Mouse (Mus musculus) R1 (cell line): ENCODE measurements at regions not wholly inside any gene's neighbourhood (a gene's known extent, or its start where the extent isn't known, plus 50 kb on each side); places are given as distances from the start of the nearest gene placed in this dataset.
A peak's percentile ranks its signal among the peaks of the same experiment; 100 is the strongest.

Experiments used
- DNase-seq: peaks from one replicate; pipeline ENCODE4 v3.0.0-alpha.2; 2018; ENCODE audit warnings: low read depth, low spot score

DNA sequence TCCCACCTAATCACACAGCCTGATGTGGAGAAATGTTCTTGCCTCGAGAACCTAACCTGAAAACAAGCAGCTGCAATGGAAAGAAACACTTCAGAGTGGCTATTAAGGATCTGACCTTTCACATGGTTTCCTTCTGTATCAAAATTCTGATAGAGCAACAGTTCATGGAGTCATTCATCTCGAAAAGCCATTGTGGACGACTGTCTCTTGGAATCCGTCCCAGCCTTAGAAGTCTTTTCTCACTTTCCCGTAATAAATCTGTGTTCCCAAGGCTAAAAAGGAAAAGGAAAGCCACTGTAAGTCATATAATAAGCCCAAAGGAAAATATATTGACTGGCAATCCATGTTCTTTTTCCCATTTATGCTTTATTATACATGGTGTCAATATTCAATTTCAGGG, 291.4 kb upstream of the Nt5c1b start:
- DNase-seq = no peak

DNA sequence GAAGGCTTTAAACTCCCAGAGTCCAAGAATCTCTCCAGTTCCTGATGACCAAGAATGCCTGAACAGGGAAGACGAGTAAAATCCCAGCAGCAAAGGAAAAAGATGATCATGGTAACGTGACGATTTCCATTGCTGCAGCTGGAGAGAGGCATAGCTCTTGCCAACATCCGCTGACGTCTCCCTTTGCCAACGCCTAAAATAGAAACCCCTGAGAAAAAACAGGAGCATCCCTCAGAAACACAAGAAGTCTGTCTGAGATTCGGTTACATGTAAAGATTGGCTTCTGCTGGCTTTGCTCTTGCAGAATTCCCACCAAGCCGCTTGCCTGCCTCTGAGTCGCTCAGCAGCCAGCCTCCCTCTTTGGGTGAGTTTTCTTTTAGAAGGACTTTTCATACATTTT, 290.3 kb upstream of the Nt5c1b start:
- DNase-seq = no peak

DNA sequence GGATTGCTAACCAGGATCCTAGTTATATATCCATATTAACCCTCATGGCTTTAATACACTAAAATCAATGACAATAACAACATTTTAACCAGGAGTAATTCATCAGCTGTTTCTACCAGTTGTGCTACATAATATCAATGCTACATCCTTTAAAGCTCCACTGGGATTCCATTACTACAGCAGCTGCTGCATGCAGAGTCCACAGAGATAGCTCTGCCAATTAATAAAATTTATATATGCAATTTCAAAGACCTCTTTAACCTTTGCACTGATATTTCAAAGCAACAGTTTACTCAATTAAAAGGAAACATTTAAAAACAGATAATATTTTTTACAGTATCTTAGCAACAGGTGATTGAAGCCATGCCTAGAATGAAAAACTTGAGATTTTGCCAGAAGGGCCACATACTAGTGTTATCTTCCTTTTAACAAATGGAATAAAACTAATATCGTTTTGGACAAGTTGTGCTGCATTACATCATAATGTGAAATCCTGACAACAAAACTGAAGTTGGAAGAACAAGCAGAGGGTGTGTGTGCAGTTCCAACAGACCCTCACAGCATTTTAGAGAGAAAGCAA, 256.8 kb upstream of the Nt5c1b start:
- DNase-seq = no peak

DNA sequence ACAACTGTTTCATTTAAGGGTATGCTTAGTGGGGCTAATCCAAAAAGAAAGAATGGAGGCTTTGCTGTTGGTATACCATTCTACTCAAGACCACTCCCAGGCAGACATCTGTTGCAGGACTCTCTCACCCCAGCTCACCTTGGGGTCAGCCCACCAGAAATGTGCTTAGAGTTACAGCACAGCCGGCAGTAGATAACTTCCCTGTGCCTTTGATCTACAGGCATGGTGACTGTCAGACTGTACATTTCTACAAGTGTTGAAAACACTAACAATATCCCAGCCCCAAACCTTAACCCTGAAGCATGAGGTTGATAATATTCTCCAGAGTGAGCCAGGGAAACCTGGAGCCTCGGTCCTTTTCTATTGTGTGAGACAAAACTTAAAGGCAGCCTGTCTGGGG, 247.7 kb upstream of the Nt5c1b start:
- DNase-seq = no peak

DNA sequence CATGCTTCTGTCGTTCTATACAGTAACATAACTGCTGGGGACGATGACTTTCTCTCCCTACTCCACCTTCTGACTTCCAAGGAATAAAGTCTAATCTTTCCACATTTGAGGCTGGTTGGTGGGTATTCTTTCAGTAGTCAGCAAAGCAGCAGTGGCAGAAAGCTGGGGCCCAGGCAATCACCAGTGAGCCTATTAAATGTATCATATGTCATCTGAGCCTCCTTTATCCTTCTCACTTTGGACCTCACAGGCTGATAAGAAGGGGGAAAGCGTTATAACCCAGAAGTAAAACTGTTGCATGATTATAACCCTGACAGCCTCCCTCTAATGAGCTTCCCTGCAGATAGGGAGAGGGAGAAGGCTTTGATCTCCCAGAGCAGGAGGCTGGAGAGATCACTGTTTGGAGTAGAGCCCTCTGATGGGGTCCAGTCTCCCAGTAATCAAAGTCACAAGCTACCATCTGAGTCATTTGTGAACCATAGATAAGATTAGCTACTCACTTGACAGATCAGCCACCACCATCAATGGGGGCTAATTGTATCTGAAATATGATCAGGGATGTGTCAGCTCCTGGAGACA, 241.7 kb upstream of the Nt5c1b start:
- no peak for DNase-seq

DNA sequence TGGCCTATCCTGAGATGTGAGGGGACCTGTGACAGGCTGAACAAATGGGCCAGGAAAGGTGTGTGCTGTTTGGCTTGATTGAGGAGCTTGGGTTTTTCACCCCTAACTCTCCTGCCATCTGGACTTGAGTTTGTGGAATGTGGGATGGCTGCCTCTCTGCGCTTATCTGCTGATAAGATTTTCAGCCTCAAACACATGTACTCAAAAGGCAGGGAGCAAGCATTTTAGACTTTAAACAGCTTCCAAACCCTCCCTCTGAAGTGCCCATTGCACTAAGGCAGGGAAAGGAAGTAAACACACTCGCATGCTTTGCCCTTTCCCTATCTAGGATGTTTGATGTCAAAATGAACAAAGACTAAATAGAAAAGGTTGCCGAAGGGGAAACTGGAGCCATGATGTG, 235.6 kb upstream of the Nt5c1b start:
- DNase-seq = no peak

DNA sequence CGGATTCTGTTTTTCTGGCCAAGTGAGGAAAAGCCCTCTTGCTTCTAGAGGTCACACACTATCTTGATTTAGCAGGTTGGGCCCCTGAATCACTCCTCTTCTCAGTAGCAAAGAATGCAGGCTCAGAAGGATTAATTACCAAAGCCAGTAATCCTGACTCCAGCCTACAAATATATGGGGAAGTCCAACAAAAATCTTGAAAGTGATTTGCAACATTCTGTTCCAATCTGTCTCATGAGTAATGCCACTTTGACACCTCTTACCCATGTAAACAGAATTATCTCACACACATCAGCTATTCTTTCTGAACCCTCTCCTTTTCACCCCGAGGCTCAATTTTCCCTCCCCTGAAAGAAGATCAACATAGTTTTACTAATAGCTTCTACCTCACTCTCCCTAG, 233.9 kb upstream of the Nt5c1b start:
- no peak for DNase-seq

DNA sequence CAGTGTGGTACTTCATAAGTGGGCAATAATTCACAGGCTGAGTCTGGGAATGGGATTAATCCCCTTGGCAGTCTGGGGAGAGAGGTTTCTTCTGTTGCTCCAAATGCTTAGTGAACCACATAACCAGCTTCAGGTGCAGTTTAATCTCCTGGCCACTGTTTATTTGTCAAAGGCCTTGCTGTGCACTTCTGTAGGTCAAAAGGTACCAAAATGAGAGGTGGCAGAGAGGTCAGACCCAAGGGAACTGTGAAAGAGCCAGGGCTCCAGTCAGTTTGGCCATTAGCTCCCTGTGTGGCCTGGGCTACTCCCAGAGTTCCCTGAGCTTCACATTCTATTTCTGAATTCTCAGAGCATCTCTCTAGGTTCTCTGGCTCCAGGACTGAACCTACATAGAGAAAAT, 229.6 kb upstream of the Nt5c1b start:
- no peak for DNase-seq

DNA sequence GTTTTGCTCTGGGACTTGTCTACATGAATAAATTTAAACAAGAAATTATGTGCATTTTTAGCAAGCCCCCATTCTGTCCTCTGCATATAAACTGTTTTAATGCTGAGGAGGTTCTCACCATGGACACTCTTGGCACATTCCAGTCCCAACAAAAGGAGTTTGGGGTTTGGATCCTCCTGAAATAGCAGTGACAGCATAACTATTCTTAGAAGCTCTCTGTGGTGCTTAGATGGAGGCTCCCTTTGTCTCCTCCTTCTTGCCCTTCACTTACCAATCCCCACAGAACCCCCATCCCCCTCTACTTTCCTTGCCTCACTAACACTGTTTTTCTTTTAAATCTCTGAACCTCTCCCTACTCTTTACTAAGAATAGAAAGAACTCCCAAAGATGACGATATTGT, 208.9 kb upstream of the Nt5c1b start:
- no peak for DNase-seq

DNA sequence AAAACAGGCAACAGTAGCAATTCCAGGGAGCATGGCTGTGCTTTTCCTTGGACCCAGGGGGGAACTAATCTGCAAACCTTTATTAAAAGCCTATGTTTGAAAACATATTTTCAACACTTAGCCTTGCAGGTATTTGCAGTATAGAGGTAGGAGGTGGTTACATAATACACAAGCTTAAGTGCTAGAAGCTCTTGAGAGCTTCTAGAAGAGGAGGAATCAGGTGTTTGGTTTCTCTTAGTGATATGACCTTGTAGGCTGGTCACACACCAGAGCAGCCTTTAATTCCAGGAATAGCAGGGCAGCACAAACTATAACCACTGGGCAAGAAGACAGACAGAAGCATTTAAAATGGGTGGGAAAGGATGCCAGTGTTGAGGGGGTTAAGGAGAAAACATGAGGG, 201.7 kb upstream of the Nt5c1b start:
- no peak for DNase-seq

DNA sequence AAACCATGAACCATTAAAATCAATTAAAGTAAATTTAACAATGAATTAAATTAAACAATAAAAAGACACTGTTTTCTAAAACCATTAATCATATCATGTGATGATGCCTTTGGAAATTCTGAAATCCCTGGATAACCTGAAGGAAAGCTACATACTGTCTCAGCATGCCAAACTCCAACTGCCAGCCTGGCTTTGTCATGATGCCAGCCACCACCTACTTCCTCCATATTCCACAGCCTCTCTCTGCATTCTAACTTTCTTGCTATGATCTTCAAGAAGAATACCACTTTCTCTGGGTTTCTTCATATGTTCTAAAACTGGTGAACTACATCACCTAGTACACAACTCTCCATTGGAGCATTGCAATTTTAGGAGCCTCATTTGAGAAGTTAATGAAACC, 201.2 kb upstream of the Nt5c1b start:
- DNase-seq = no peak

DNA sequence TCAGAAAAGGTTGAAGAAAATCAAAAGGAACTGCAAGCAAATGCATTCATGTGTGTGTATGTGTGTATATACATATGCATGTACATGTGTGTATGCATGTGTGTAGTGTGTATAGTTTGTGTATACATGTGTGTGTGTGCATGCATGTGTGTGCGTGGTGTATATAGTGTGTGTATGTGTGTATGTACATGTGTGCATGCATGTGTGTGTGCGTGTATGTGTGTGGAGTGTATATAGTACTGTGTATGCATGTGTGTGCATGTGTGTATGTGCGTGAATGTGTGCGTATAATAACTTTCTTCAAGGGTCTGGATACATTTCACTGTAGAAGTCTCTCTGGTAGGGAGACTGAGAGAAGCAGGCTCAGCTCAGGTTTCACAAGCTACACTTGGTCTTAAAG, 191.1 kb upstream of the Nt5c1b start:
- DNase-seq = no peak

DNA sequence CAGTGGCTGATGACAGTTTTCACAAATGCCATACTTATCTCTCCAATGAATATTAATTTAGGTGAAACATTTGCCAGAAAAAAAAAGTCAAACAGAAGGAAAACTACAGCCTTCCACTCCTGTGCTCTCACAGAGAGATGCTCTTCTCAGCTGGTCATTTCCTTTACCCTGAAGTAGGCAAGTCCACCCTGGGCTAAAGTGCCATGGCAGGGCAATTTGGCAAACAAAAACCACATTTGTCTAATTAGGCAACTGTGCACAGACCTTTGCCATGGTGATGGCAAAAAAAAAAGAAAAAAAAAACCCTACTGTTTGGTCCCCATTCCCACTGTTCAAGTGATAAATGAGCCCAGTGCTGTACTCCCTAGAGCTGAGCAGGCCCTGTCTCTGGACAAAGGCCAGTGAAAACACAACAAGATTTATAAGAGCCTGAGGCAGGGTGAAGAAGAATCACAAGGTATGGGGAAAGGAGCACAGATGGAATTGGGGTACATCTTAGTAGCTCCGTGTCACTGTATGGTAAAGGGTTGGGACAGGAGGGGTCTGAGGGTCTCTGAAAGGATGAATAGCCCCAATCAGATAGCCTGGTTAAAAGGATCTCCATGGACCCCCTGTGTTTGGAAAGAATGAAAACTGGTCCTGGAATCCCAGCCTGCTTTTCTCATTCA, 190.5 kb upstream of the Nt5c1b start:
- no peak for DNase-seq

DNA sequence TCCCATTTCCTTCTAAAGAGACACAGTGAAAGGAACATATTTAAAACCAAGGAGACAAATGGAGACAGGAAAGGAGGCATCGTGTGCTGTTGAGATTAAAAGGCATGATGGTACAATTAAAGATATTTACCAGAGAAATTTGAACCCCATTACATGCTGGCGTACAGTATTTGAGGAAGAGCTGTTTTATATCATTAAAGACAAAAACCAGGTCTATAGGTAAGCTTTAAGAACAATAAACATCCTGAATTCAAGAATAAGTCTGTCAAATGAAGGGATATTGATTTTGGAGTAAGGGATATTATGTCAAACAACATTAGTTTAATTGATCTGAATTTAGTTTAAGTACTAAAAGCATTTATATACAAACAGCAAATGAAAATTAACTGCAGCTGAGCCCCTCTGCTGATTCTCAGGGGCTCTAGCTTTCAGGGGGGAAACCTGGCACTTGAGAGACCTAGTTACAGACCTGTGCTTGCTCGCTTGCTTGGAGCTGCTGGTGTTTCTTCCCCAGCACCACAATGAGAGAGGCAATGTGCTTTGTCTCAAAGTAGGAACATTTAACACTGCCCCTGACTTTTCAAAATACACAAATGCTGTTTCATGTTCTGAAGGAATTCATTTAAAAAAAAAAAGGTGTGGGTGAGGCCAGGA, 189.8 kb upstream of the Nt5c1b start:
- no peak for DNase-seq

DNA sequence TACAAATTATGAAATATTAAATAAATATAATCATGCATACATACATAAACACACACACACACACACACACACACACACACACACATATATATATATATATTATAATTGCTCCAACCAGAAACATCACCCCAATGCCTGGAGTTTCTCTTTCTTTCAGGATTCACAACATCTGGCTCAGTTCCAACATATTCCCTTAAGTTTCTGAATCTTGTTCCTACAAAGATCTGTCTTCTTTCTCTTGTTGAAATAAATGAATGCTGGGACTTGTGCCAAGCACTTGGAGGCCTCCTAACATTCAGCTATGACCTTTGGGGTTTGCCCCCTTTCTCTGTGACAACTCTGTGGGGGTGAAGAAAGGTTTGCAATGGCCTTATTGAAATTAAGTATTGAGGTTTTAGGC, 187.2 kb upstream of the Nt5c1b start:
- DNase-seq = no peak

DNA sequence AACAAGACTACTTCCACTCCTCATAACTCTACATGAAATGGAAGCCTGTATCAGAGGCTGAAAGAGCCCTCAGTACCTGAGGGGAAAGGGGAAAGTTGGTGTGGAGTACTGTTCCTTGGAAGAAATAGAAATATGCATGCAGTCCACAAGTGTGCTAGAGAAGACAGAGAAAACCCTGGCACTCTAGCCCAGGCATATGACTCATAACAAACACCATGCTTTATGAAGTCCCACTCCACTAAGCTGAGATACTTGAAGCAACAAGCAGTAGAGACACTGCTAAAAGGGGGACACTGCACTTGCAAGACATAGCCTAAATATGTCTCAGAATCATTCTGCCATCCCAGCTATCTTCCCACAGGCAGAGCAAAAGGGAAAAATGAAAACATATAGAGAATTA, 183.2 kb upstream of the Nt5c1b start:
- DNase-seq = no peak

DNA sequence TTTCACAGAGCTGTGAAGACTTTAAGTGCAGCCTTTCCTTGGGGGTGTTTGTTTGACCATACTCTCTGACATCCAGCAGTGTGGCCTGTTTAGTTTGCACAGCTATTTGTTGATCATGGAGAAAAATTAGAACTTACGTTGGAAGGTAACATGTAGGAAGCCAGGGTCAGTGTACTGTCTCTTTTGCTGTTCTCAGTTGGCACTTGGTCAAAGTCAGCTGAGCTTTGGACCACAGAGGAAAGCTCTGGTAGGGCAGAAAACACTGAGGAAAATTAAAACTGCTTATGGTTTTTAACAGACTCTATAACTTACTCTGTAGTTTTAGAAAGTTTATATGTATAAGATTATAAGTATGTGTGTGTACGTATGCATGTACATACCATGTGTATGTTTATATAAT, 180.0 kb upstream of the Nt5c1b start:
- no peak for DNase-seq

DNA sequence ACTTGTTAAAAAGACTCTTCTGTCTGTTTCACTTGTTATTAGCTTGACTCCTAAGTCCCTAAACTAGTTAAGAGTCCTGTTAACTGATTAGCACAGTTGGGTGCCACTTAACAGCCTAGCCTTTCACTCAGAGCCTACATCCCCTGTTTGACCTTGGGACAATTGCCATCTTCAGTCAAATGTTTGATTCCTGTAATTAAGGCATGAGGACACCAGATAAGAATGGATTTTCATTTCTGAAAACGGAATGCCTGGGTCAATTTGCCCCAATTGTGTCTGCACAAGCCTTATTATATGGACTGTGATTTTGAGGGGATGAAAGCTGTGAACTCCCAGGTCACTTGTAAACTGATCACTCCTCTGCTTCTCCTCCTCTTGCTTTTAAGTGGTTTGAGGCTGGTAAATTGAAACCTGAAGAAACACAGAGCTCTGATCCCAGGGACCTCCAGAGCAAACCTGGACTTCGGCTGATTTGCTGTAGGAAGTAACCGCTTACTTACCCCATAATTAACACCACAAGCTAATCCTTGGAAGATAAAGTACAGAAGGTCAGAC, 171.8 kb upstream of the Nt5c1b start:
- DNase-seq = peak; percentile 2

DNA sequence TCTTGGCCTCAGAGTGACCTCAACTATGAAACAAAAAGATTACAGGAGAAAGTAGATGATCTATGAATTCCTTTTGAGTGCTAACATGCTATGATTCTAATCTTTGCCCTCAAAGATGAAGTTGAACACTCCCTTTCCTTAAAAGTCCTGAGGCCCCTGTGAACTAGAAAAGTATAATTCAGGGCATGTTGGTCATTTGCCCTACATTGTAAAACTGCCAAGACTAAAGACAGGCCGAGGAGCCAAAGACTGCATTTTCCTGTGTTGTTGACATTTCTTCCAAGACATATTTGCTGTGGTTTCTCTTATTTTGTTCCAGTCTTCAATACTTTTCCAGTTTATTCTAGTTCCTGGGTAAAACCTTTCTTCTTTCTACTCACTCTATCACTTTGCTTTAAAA, 159.9 kb upstream of the Nt5c1b start:
- no peak for DNase-seq

DNA sequence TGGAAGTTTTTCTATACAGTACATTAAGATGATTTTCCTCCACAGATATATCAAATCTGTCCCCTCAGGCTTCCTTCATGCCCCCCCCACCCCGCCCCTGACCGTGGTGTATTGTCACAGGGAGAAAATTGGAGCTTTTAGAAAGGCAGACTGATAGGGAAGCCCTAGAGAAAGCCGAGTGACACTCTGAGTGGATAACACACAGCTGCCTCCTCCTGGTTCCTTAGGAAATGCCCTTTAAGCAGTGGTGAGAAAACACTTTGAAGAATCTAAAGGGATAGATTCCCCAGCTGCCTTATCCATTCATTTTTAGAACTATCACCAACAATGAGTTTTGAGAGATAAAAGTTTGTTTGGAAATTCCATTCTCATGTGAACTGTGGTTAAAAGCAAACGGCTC, 147.0 kb upstream of the Nt5c1b start:
- no peak for DNase-seq

DNA sequence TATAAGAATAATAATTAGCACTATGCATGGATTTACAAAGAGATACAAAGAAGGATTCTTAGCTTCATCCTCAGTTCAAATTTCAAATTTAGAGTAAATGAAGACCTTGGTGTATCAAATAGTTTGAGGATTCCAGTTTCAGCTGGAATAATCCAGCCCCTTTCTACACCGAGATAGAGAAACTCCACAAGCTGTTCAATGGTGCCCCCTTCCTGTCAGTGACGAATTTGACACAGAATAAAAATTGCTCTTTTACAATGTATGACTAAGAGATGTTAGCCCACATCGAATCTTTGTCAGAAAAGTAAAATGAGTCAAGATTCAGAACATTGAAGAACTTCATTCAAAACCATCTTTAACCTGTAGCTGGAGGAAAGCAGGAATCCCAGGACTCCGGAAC, 145.9 kb upstream of the Nt5c1b start:
- DNase-seq = peak; percentile 2

DNA sequence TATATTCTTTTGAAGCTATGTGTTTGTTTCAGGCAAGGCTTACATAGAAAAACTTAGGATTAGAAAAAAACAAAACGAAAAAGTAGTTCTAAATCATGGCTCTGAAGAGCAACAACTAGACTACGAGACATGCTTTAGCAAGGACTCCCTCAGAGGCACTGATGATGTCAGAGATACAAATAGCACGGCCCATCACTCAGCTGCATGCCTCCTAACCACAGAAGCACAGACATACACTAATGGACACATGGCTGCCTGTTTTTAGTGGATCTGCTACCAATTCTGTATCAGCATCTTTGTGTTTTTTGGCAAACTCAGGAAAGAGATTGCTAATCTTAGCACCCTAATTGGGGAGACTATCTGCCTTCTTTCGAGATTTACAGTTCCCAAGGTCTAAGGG, 138.6 kb upstream of the Nt5c1b start:
- no peak for DNase-seq

DNA sequence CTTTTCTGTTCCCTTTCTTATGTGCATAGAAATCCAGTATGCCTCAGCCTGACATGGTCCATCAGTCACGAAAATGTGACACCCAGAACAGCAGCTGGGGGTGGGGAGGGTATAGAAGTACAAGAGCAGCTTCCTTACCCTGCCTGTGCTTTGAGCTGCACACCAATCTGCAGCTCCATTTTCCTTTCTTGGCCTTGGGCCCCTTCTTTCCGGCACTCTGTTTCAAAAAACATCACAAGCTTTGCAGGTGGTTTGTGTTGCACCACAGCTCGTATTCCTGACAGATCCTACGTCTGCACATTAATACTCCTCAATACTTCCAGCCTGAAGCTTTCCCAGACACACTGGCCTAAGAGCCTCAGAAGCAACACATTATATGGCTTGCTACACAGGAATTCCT, 138.1 kb upstream of the Nt5c1b start:
- no peak for DNase-seq
